Mouse (Mus musculus): ENCODE measurements around the gene Mum1. TPM values are rescaled to one million over a fixed set of nuclear protein-coding genes. Genes with fewer than 3 reads are reported as not detected.

Mum1 gene
- polyA plus RNA-seq, 1 experiment from 2014 or later, result 14.6 TPM

DNA sequence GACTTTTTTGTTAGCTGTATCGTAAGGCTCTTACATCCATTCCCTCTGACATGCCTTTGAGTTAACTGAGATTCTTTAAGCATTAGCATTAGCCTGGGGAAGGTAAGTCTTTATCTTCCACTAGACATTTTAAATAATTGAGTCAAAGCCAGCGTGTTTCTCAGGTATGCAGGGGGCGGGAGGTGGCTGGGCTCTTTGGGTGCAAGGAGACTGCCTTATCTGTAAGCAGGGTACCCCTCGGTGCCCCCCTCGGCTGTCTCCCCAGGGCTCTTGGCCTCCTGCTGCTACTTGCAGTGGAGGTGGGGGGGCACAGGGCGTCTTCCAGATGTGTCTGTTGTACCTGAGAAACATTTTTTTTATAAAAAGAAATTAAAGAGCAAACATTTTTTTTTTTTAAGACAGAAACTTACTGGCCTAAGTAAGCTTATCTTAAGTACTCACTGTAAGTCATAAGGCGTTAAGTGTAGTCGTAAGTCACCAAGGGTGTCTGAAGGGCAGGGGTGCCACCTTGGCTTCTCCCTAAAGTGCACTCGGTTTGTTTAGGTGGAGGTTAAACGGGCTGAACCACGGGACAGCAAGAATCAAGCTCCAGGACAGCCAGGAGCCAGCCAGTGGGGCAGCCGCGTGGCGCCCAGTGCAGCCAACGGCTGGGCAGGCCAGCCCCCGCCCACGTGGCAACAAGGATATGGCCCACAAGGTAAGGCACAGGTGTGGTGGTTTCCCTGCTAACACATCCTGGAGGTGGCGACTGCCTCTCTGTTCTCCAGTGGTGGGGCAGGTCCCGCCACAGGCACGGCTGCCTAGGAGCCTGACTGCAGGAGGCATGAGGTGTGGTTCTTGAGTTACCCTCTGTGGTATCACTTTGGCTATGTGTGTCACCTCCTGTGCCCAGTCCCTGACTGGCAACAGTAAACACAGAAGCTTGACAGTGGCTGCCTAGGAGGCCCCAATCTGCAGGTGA lies 56.5 kb downstream of the Mum1 start:
- Histone ChIP-seq H3K4me3 (ENCODE audit: low read depth, low read length) (no peak overlapping the region), H3K36me3 (ENCODE audit: control insufficient read depth, insufficient read depth) (peaks cover 72% of the 10 kb centered on the region), H3K27ac (ENCODE audit: low read length) (no peak overlapping the region), H3K4me1 (ENCODE audit: control insufficient read depth, low read depth, low read length) (peaks cover 7% of the 10 kb centered on the region), H3K9ac (ENCODE audit: low read depth, low read length) (no peak overlapping the region), H3K27me3 (ENCODE audit: control insufficient read depth, insufficient read depth, low read depth, low read length) (no peaks in the 10 kb centered on the region), H3K9me3 (replicated peaks; ENCODE audit: control insufficient read depth, low read length) (no peaks in the 10 kb centered on the region), H3K4me2 (ENCODE audit: low read depth, low read length) (no peak overlapping the region)
- WGBS (ENCODE audit: insufficient replicate concordance), result 77% methylated on average over 20 of the region's 20 CpGs
- ATAC-seq (ENCODE audit: low read depth), result no peak

DNA sequence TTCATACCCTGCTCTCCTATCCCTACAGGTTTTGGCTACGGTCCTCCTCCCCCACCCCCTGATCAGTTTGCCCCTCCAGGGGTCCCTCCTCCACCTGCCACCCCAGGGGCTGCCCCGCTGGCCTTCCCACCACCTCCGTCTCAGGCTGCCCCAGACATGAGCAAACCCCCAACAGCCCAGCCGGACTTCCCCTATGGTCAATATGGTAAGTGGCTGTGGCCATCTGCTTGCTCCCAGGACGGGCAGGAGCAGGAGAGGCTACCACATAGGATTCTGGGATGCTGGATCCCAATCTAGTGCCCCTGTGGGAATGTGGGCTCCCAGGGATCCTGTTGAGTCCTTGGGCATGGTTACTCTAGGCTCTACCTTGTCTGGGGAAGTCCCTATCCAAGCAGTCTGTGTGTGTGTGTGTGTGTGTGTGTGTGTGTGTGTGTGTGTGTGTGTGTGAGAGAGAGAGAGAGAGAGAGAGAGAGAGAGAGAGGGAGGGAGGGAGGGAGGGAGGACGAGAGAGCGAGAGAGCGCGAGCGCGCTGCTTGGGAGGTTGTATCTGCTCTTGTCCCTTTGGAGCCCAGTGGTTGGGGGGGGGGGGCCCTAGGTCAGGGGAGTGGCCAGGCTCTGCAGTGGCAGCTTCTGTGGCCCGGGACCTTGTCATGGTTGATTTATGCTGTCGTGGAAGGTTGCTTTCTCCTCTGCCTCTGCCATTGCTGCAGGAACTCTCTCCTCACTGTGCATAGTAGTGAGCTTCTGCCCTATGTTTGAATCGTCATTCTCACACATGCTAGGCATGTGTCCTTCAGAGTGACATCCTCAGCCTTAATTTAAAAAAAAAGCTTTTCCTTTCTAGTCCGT lies 59.2 kb downstream of the Mum1 start:
- ATAC-seq (ENCODE audit: low read depth), result no peak
- Histone ChIP-seq H3K4me1 (ENCODE audit: control insufficient read depth, low read depth, low read length) (peaks cover 7% of the 10 kb centered on the region), H3K27me3 (ENCODE audit: control insufficient read depth, insufficient read depth, low read depth, low read length) (no peaks in the 10 kb centered on the region), H3K27ac (ENCODE audit: low read length) (no peak overlapping the region), H3K4me3 (ENCODE audit: low read depth, low read length) (no peak overlapping the region), H3K36me3 (ENCODE audit: control insufficient read depth, insufficient read depth) (peaks cover 56% of the 10 kb centered on the region), H3K9me3 (replicated peaks; ENCODE audit: control insufficient read depth, low read length) (no peaks in the 10 kb centered on the region), H3K4me2 (ENCODE audit: low read depth, low read length) (no peak overlapping the region), H3K9ac (ENCODE audit: low read depth, low read length) (no peak overlapping the region)
- 71% methylated on average over 15 of the region's 15 CpGs for WGBS (ENCODE audit: insufficient replicate concordance)

DNA sequence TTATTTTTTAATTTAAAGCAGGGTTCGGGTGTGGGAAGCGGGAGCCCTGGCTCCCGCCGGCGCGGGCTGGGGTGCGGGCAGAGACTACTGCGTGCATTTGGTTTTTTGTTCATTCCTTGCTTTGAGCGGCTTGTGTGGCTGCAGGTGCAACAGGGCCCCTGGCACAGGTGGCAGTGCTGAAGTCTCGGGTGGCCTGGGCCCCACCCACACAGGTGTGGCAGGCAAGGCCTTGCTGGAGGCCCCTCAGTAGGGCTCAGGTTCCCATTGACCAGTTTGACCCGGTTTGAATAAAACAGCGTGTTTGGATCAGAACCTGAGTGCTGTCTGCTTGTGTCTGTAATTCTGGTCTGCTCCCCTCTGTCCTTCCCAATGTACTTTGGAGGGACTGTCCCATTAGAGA lies 61.9 kb downstream of the Mum1 start:
- H3K4me2 ChIP-seq (ENCODE audit: low read depth, low read length), result no peak overlapping the region
- no peak overlapping the region for H3K4me3 ChIP-seq (ENCODE audit: low read depth, low read length)
- 89% methylated on average over 12 of the region's 12 CpGs for WGBS (ENCODE audit: insufficient replicate concordance)
- H3K4me1 ChIP-seq (ENCODE audit: control insufficient read depth, low read depth, low read length), result peaks cover 4% of the 10 kb centered on the region
- no peaks in the 10 kb centered on the region for H3K9me3 ChIP-seq (replicated peaks; ENCODE audit: control insufficient read depth, low read length)
- H3K27ac ChIP-seq (ENCODE audit: low read length), result no peak overlapping the region
- peaks cover 45% of the 10 kb centered on the region for H3K36me3 ChIP-seq (ENCODE audit: control insufficient read depth, insufficient read depth)
- H3K9ac ChIP-seq (ENCODE audit: low read depth, low read length), result no peak overlapping the region
- H3K27me3 ChIP-seq (ENCODE audit: control insufficient read depth, insufficient read depth, low read depth, low read length), result no peaks in the 10 kb centered on the region
- ATAC-seq (ENCODE audit: low read depth), result no peak

DNA sequence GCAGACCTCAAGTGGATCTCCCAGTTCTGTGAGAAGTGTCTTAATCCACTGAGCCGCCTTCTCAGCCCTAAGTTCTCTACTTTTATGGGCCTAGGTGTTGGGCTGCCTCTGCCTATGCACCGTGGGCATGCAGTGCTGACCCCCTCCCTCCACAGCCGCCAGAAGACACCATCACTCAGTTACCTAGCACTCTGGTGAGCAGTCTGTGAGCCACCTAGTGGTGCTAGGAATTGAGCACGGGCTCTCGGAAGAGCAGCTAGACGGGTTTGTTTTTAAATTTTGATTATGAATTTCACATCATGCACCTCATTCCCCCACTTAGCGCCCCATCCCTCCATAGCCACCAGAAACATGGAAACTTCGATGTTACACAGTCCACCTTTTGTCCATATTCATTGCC lies 62.4 kb downstream of the Mum1 start:
- Histone ChIP-seq H3K4me3 (ENCODE audit: low read depth, low read length) (no peak overlapping the region), H3K36me3 (ENCODE audit: control insufficient read depth, insufficient read depth) (peaks cover 39% of the 10 kb centered on the region), H3K27me3 (ENCODE audit: control insufficient read depth, insufficient read depth, low read depth, low read length) (no peaks in the 10 kb centered on the region), H3K27ac (ENCODE audit: low read length) (no peak overlapping the region), H3K4me1 (ENCODE audit: control insufficient read depth, low read depth, low read length) (peaks cover 9% of the 10 kb centered on the region), H3K9ac (ENCODE audit: low read depth, low read length) (no peak overlapping the region), H3K9me3 (replicated peaks; ENCODE audit: control insufficient read depth, low read length) (no peaks in the 10 kb centered on the region), H3K4me2 (ENCODE audit: low read depth, low read length) (no peak overlapping the region)
- ATAC-seq (ENCODE audit: low read depth), result no peak
- WGBS (ENCODE audit: insufficient replicate concordance), result 69% methylated on average over 8 of the region's 8 CpGs

DNA sequence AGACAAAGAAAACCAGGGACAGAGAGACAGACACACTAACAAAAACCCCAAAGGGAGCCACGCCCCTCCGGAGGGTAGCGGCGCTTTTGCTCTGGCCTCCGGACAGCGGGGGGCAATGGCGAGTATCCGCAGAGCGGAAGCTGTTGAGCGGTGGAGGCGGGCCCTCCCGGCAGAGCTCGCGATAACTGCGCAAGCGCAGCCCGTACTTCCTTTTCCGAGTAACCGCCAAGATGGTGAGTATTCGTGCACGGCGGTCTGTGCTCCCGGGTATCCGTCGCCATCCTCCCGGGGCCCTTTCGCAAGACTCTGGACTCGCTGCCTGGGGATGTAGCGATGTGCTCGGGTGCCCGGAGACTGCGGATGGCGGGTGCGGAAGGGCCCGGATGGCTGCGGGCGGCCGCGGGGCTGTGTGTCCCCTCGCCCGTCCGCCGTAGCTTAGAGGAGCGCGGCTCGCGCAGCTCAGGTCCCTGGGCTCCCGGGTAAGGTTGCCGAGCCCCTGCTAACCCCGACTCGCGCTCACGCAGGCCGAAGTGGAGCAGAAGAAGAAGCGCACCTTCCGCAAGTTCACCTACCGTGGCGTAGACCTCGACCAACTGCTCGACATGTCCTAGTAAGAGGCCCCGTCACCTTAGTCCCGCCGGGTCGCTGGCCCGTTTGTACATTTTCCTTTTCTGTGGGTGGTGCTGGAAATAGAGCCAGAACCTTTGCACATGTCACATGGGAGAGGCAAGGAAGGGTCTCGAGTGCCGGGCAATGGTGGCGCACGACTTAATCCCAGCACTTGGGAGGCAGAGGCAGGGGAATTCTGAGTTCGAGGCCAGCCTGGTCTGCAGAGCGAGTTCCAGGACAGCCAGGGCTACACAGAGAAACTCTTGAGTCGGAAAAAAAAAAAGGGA lies 66.3 kb downstream of the Mum1 start, which contains the start of gene Rps15:
Gene Rps15 (plus strand): TSS at position 203 of the 896 bp plus-strand sequence.
- peak within 1 kb of the TSS; percentile 87 for H3K9ac ChIP-seq (ENCODE audit: low read depth, low read length)
- under 1% methylated on average over 72 of the region's 72 CpGs for WGBS (ENCODE audit: insufficient replicate concordance)
- peak within 1 kb of the TSS; percentile 82 for H3K4me3 ChIP-seq (ENCODE audit: low read depth, low read length)

DNA sequence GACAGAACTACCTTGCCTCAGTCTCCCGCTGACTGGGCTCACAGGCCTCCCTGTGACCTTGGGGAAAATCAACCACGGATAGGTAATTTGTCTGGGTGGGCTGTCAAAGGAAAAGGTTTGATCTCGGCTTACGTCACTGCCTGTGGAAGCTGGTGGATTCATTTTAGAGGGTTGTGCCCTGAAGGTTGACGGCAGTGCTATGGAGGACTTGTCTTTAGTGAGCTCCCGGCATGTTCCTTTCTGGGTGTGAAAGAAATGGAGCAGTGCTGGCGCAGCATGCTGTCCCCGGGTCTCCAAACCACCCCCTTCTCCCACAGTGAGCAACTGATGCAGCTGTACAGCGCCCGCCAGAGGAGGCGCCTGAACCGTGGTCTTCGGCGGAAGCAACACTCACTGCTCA lies 67.1 kb downstream of the Mum1 start:
- Histone ChIP-seq H3K9me3 (replicated peaks; ENCODE audit: control insufficient read depth, low read length) (no peaks in the 10 kb centered on the region), H3K4me2 (ENCODE audit: low read depth, low read length) (peak overlapping the region; percentile 81), H3K27me3 (ENCODE audit: control insufficient read depth, insufficient read depth, low read depth, low read length) (peaks cover 21% of the 10 kb centered on the region), H3K36me3 (ENCODE audit: control insufficient read depth, insufficient read depth) (peaks cover 12% of the 10 kb centered on the region), H3K9ac (ENCODE audit: low read depth, low read length) (peak overlapping the region; percentile 87), H3K4me3 (ENCODE audit: low read depth, low read length) (peak overlapping the region; percentile 82), H3K27ac (ENCODE audit: low read length) (peak overlapping the region; percentile 76; the same call in 1 of the 2 replicates), H3K4me1 (ENCODE audit: control insufficient read depth, low read depth, low read length) (peaks cover 33% of the 10 kb centered on the region)
- 8% methylated on average over 14 of the region's 14 CpGs for WGBS (ENCODE audit: insufficient replicate concordance)
- ATAC-seq (ENCODE audit: low read depth), result no peak

More for the DNA sequence above, 66.3 kb downstream of the Mum1 start, which contains the start of gene Rps15:
- Histone ChIP-seq H3K36me3 (ENCODE audit: control insufficient read depth, insufficient read depth) (peaks cover 19% of the 10 kb centered on the region), H3K27me3 (ENCODE audit: control insufficient read depth, insufficient read depth, low read depth, low read length) (peaks cover 13% of the 10 kb centered on the region), H3K9me3 (replicated peaks; ENCODE audit: control insufficient read depth, low read length) (no peaks in the 10 kb centered on the region), H3K27ac (ENCODE audit: low read length) (peak within 1 kb of the TSS; percentile 76), H3K4me1 (ENCODE audit: control insufficient read depth, low read depth, low read length) (peaks cover 33% of the 10 kb centered on the region), H3K4me2 (ENCODE audit: low read depth, low read length) (peak within 1 kb of the TSS; percentile 81)
- ATAC-seq (ENCODE audit: low read depth), result peak; percentile 90

Small RNA genes lying within 50 kb of the gene (microRNA-seq; reads per million reads assigned to microRNA genes)
- 0.98 reads per million for gene Mir6911

Other genes starting within 250 kb of the Mum1 start
- gene Tmem259, start 242.1 kb upstream of the Mum1 start, polyA plus RNA-seq (2015; fragmentation: Nextera tagmentation; extraction: Ambion mirVana), result 3.0 and 4.8 TPM in 2 replicates
- 42.5 and 44.9 TPM in 2 replicates for gene Cnn2, start 237.8 kb upstream of the Mum1 start, polyA plus RNA-seq (2015; fragmentation: Nextera tagmentation; extraction: Ambion mirVana)
- 8.6 and 9.0 TPM in 2 replicates for gene Abca7, start 229.9 kb upstream of the Mum1 start, polyA plus RNA-seq (2015; fragmentation: Nextera tagmentation; extraction: Ambion mirVana)
- gene Arhgap45, start 209.8 kb upstream of the Mum1 start, polyA plus RNA-seq (2015; fragmentation: Nextera tagmentation; extraction: Ambion mirVana), result 16.6 and 17.3 TPM in 2 replicates
- 66.8 and 70.1 TPM in 2 replicates for gene Polr2e, start 186.6 kb upstream of the Mum1 start, polyA plus RNA-seq (2015; fragmentation: Nextera tagmentation; extraction: Ambion mirVana)
- gene Gpx4, start 179.3 kb upstream of the Mum1 start, polyA plus RNA-seq (2015; fragmentation: Nextera tagmentation; extraction: Ambion mirVana), result 553 and 567 TPM in 2 replicates
- 10.3 and 11.8 TPM in 2 replicates for gene Sbno2, start 120.9 kb upstream of the Mum1 start, polyA plus RNA-seq (2015; fragmentation: Nextera tagmentation; extraction: Ambion mirVana)
- gene Stk11, start 110.6 kb upstream of the Mum1 start, polyA plus RNA-seq (2015; fragmentation: Nextera tagmentation; extraction: Ambion mirVana), result 13.2 and 14.4 TPM in 2 replicates
- 288 and 309 TPM in 2 replicates for gene Atp5d, start 87.8 kb upstream of the Mum1 start, polyA plus RNA-seq (2015; fragmentation: Nextera tagmentation; extraction: Ambion mirVana)
- gene Cbarp, start 85.6 kb upstream of the Mum1 start, polyA plus RNA-seq (2015; fragmentation: Nextera tagmentation; extraction: Ambion mirVana), result 0.44 and 0.65 TPM in 2 replicates
- gene Midn, start 78.2 kb upstream of the Mum1 start, polyA plus RNA-seq (2015; fragmentation: Nextera tagmentation; extraction: Ambion mirVana), result 2.3 and 2.6 TPM in 2 replicates
- gene Cirbp, start 60.4 kb upstream of the Mum1 start, polyA plus RNA-seq (2015; fragmentation: Nextera tagmentation; extraction: Ambion mirVana), result 13.8 and 14.2 TPM in 2 replicates
- 8.4 and 8.7 TPM in 2 replicates for gene 1600002K03Rik, start 53.5 kb upstream of the Mum1 start, polyA plus RNA-seq (2015; fragmentation: Nextera tagmentation; extraction: Ambion mirVana)
- gene Efna2, start 47.0 kb upstream of the Mum1 start, polyA plus RNA-seq (2015; fragmentation: Nextera tagmentation; extraction: Ambion mirVana), result 0.47 and 0.53 TPM in 2 replicates
- 220 and 223 TPM in 2 replicates for gene Ndufs7, start 22.7 kb downstream of the Mum1 start, polyA plus RNA-seq (2015; fragmentation: Nextera tagmentation; extraction: Ambion mirVana)
- 138 and 166 TPM in 2 replicates for gene Gamt, start 34.6 kb downstream of the Mum1 start, polyA plus RNA-seq (2015; fragmentation: Nextera tagmentation; extraction: Ambion mirVana)
- 21.1 and 21.3 TPM in 2 replicates for gene Dazap1, start 35.1 kb downstream of the Mum1 start, polyA plus RNA-seq (2015; fragmentation: Nextera tagmentation; extraction: Ambion mirVana)
- 460 and 501 TPM in 2 replicates for gene Rps15, start 66.0 kb downstream of the Mum1 start, polyA plus RNA-seq (2015; fragmentation: Nextera tagmentation; extraction: Ambion mirVana)
- 0.12 and 0.23 TPM in 2 replicates for gene Apc2, start 69.5 kb downstream of the Mum1 start, polyA plus RNA-seq (2015; fragmentation: Nextera tagmentation; extraction: Ambion mirVana)
- gene 2310011J03Rik, start 94.1 kb downstream of the Mum1 start, polyA plus RNA-seq (2015; fragmentation: Nextera tagmentation; extraction: Ambion mirVana), result 27.9 and 29.0 TPM in 2 replicates
- 3.5 and 4.0 TPM in 2 replicates for gene Pcsk4, start 103.1 kb downstream of the Mum1 start, polyA plus RNA-seq (2015; fragmentation: Nextera tagmentation; extraction: Ambion mirVana)
- 83.9 and 102 TPM in 2 replicates for gene Reep6, start 103.5 kb downstream of the Mum1 start, polyA plus RNA-seq (2015; fragmentation: Nextera tagmentation; extraction: Ambion mirVana)
- gene Adamtsl5, start 122.0 kb downstream of the Mum1 start, polyA plus RNA-seq (2015; fragmentation: Nextera tagmentation; extraction: Ambion mirVana), result 2.2 and 3.4 TPM in 2 replicates
- 0.05 and 0.18 TPM in 2 replicates for gene Plk5, start 130.0 kb downstream of the Mum1 start, polyA plus RNA-seq (2015; fragmentation: Nextera tagmentation; extraction: Ambion mirVana)
- gene Mex3d, start 161.2 kb downstream of the Mum1 start, polyA plus RNA-seq (2015; fragmentation: Nextera tagmentation; extraction: Ambion mirVana), result 0.32 and 0.60 TPM in 2 replicates
- gene Mbd3, start 173.1 kb downstream of the Mum1 start, polyA plus RNA-seq (2015; fragmentation: Nextera tagmentation; extraction: Ambion mirVana), result 49.2 and 52.7 TPM in 2 replicates
- 509 and 519 TPM in 2 replicates for gene Uqcr11, start 180.4 kb downstream of the Mum1 start, polyA plus RNA-seq (2015; fragmentation: Nextera tagmentation; extraction: Ambion mirVana)
- gene Tcf3, start 207.2 kb downstream of the Mum1 start, polyA plus RNA-seq (2015; fragmentation: Nextera tagmentation; extraction: Ambion mirVana), result 39.8 and 44.4 TPM in 2 replicates

Data from liver, embryonic 16.5 days (tissue).